Mouse (Mus musculus) neural tube, postnatal 0 days (tissue): ENCODE data around the gene Olfr1350. TPM values are rescaled to one million over a fixed set of nuclear protein-coding genes. Genes with fewer than 3 reads are reported as not detected.

Source experiments
- polyA plus RNA-seq: library from polyadenylated mRNA; unstranded; fragments of >200 nt; fragmentation: Nextera tagmentation; extraction: Ambion mirVana; gene quantifications from 2 replicates; pipeline ENCODE4 v1.2.1, GENCODE M21; 2015

Olfr1350 gene
- not detected in 2 replicates for polyA plus RNA-seq

GRCm38 (mm10) chr7:6564541-6564940 lies at the start of gene Olfr1350:
Olfr1350 (plus strand) TSS chr7:6564841.

GRCm38 (mm10) chr7:6522850-6523249 lies 41.8 kb upstream of the Olfr1350 start, which contains the start of gene Olfr1349:
Olfr1349 (minus strand) TSS chr7:6522950.

Other genes starting within 250 kb of the Olfr1350 start
- gene Zfp583, start 233.6 kb upstream of the Olfr1350 start, polyA plus RNA-seq, result 15.5 and 15.9 TPM in 2 replicates
- gene Gm3854, start 221.1 kb upstream of the Olfr1350 start, polyA plus RNA-seq, result 6.2 and 6.8 TPM in 2 replicates
- gene Zfp78, start 201.6 kb upstream of the Olfr1350 start, polyA plus RNA-seq, result 2.9 and 3.0 TPM in 2 replicates
- gene Zfp28, start 181.5 kb upstream of the Olfr1350 start, polyA plus RNA-seq, result 10.9 and 11.4 TPM in 2 replicates
- gene Smim17, start 166.1 kb upstream of the Olfr1350 start, polyA plus RNA-seq, result 9.4 and 10.7 TPM in 2 replicates
- 0.08 TPM in 1 of 2 replicates, not detected in the other for gene Gm20715, start 154.6 kb upstream of the Olfr1350 start, polyA plus RNA-seq
- 0.19 and 0.43 TPM in 2 replicates for gene Olfr1344, start 126.2 kb upstream of the Olfr1350 start, polyA plus RNA-seq
- not detected in 2 replicates for gene Olfr1336, start 108.7 kb upstream of the Olfr1350 start, polyA plus RNA-seq
- gene Olfr1346, start 97.7 kb upstream of the Olfr1350 start, polyA plus RNA-seq, result not detected in 2 replicates
- gene Olfr5, start 77.9 kb upstream of the Olfr1350 start, polyA plus RNA-seq, result not detected in 2 replicates
- not detected in 2 replicates for gene Olfr1347, start 65.1 kb upstream of the Olfr1350 start, polyA plus RNA-seq
- not detected in 2 replicates for gene Olfr1348, start 56.1 kb upstream of the Olfr1350 start, polyA plus RNA-seq
- not detected in 2 replicates for gene Olfr1349, start 41.9 kb upstream of the Olfr1350 start, polyA plus RNA-seq
- gene Zim1, start 131.6 kb downstream of the Olfr1350 start, polyA plus RNA-seq, result 3.5 and 5.2 TPM in 2 replicates
- 77.3 and 91.3 TPM in 2 replicates for gene Peg3, start 165.6 kb downstream of the Olfr1350 start, polyA plus RNA-seq
- 26.4 and 30.0 TPM in 2 replicates for gene Usp29, start 165.7 kb downstream of the Olfr1350 start, polyA plus RNA-seq